Mouse (Mus musculus) large intestine, adult 2 months (tissue): Measurements from ENCODE around the gene E130114P18Rik. TPM values are rescaled to one million over a fixed set of nuclear protein-coding genes. Genes with fewer than 3 reads are reported as not detected.

ENCODE experiments used
- DNase-seq: peaks from one replicate; pipeline ENCODE4 v3.0.0-alpha.2; 2012; ENCODE audit warnings: low read depth, low spot score
- WGBS: fragments of 180-500 bp; shearing (Covaris S2); methylation state at CpG from one replicate; pipeline ENCODE4 v1.1.7; 2018; 5-methylcytosine and 5-hydroxymethylcytosine counted together
- polyA plus RNA-seq: library from polyadenylated mRNA; depleted of rRNA; stranded (reverse); fragments of >200 nt; gene quantifications from 2 replicates; pipeline ENCODE4 v1.2.3, GENCODE M21; 2012

The E130114P18Rik gene
- polyA plus RNA-seq, 1 experiment = not detected

DNA sequence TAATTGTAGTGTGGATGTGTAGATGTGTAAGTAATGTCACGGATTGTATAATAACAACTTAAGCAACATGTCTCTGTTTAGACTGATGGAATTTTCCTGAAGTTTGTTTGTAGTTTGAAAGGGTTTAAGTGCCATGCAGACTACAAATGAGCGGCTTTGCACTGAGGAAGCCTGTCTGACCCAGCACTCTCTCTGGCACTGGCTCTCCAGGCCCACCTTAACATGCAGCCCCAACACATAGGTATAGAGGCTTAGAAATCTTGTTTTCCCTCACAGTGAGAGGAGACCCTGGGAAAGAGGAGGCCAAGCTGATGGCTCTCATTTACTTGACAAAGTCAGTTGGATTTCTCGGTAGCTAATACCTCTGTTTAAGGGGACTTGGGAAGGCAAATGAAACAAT, 19.2 kb downstream of the E130114P18Rik start:
- no peak for DNase-seq
- 73% methylated on average over 3 of the region's 3 CpGs for WGBS

DNA sequence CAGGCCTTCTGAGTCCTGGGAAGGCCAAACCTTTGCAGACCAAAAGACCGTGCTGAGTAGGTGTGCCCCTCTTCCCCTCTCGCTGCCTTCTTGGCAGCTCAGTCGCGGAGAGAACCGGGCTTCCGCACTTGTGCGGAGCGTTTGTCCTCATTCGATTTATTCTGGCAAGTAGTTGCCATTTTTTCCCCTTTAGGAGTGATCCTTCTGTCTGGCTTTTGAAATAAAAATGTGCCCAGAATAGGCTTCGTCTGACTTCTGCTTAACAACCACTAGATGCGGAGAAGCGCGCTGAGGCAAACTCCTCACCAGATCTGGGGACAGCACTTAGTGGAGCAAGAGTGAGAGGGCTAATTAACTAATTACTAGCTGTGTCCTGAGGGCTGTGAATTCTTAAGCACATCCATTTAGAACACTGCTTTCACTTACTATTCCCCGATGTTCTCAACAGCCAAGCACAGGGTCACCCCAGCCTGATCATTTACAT, 19.9 kb downstream of the E130114P18Rik start:
- under 1% methylated on average over 14 of the region's 14 CpGs for WGBS
- no peak for DNase-seq

DNA sequence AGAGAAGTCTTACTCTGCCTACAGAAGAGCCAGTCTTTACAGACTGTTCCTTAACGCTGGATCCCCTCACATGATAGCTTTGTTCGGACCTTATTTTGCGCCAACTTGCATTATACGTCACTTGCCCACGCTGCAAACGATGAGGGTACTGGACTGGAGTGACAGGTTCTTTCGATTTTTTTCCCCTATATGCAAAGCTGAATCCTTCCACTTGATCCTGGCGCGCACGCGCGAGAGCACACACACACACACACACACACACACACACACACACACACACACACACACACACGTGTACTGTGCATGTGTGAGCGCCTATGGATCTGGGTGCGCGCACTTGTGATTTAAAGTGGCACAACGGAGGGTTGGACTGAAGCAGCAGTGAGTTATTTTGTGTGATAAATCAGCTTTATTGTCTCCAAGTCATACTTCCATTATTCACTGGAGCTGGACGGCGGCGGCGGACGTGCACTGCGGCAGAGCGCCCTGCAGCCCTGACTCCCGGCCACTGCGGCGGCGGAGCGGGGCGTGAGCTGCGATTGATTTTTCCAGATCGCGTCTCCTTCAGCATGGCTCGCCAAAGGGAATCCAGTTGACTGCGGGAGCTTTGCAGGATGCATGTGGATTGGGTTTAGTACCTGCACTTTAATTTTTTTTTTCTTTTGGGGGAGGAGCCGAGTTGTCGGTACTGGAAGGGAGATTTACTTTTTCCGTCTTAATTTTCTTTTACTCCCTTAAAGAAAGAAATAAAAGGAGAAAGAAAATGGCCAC, 20.5 kb downstream of the E130114P18Rik start:
- DNase-seq = no peak
- WGBS = under 1% methylated on average over 38 of the region's 38 CpGs

DNA sequence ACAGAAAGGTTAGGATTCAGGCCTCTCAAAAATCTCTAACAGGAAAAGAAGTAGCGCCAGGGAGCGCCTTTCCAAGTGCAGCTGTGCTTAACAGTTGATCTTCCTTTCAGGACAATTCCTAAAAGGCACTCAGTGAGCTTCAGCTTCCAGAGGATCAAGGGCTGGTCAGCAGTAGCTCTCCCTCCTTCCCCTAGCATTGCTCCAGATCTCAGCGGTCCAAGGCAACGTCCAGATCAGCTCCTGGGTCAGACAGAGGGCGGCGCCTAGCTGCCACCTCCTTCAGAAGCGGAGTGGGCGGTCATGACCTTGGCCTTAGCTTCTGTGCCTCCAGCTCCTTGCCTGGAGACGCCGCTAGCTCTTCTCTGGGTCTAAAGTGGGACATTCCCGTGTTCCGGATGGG, 23.6 kb downstream of the E130114P18Rik start:
- WGBS = 67% methylated on average over 12 of the region's 12 CpGs
- DNase-seq = no peak

DNA sequence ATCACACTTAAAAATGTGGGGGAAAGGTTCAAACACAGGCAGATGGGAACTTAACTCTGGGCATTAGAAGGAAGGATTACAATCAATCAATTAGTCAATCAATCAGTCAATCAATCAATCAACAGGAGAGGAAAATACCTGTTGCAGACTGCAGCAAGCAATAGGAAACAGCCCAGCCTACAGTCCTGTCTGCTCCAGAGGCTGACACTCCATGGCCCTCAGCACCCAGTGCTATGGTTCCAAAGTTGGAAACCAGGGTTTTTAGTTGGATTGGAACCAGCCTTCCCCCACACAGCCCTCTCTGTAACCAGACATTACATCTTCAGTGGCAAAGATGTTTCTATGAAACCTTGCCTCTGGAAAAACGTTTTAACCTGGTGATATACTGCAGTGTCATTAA, 24.4 kb downstream of the E130114P18Rik start:
- DNase-seq = no peak
- 20% methylated on average over 1 of the region's 1 CpGs for WGBS

DNA sequence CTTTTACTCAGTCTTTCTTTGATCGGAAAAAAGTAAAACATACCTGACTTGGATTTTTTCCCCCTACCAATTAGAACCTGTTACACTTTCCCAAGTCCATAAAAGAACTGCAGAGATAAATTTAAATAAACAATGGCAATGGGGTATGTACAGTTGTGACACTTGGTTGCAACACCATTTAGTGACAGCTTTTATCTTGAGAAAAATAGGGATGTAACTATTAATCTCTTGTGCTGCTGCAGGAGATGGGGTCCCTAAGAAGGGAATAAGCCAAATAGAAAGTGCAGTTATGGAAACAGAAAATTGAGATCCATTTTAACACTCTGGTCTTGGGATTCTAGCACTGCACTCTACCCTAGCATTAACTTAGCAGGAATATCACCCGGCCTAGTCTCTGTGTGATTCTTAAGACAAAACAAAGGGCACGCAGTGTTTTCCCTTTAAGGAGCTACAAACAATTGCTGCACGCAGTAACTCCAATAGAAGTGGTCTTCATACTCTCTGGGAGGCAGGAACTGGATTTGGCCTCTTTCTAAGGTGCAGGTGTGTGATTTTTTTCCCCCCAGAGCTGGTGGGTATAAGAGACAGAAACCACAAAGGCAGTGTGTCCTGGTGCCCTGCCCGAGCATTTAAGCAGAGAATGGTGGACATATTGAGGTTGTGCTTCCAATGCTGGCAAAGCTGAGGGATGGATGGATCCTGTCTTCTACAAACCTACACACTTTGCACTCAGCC, 25.4 kb downstream of the E130114P18Rik start:
- WGBS = 42% methylated on average over 5 of the region's 5 CpGs

DNA sequence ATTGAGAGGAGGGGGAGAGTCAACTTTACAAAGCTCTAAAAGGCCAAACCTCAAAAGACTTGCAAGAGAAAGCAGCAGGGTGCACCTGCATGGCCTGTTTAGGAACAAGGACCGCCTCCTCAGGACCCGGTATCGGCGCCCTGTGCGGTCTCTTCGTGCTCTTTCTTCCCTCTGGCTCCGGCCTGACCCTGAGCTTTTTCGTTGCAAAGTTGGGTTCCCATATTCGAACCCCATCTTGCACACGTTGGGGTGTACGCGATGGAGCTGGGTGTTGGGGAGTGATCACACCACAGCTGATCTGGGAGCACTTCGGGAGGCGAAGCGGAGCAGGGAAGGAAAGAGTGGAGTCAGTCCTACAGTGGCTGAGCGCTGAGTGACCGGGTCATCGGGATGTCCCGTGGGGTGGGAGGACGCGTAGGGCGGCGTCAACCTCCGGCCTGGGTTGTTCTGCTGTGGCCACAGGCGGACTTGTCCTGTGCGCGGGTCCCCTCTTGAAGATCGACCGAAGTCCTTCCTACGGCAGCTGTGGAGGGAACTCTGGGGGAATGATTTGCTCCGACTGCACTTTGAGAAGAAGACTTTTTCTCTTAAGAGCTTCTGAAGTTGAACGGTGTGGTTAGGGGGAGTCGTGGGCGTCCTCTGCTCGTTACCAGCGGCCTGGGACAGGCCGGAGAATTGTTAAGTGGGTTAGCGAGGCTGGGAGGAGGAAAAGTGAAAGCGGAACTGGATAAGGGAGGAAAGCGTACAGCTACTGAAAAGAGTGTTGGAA, 26.2 kb downstream of the E130114P18Rik start:
- no peak for DNase-seq
- under 1% methylated on average over 40 of the region's 40 CpGs for WGBS

More for the DNA sequence above, 25.4 kb downstream of the E130114P18Rik start:
- DNase-seq = no peak

DNA sequence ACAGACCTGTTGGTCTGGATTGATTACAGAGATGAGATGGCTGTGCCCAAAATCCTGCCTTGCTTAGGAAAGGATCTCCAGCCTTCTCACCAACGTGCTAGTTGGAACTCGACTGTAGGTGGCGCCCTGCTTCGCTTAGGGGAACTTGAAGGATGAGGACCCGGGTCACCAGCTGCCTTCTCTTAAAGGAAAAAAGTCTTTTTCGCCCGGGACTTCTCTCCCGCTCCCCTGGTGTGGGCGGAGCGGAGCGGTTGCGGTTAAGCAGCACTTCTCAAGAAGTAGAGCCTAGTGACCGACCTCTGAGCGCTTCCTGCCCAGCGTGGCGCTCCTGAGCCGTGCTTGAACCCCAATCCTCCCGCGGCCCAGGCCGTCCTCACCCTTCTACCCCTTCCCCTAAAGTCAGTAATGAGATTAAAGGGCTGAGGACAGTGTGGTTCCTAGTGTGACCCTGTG, 26.8 kb downstream of the E130114P18Rik start:
- WGBS = under 1% methylated on average over 20 of the region's 20 CpGs
- DNase-seq = no peak

DNA sequence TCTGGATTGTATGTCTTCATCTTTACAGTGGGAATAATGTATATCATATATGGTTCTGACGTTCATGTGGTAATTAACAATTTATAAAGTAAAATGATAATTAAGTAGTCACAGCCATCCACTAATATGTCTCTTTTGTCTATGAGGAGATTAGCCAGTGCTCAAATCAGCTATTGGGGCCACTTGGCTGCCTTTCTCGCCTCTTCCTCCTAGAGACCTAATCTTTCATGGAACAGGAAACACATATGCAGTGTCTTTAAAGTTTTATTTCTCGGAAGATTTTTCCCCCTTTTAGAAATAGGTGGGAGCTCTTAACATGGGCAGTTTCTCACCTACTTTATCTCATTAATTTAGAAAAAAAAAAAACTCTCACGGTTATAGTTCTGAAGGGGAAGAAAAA, 27.5 kb downstream of the E130114P18Rik start:
- DNase-seq = no peak
- WGBS = 66% methylated on average over 4 of the region's 4 CpGs

DNA sequence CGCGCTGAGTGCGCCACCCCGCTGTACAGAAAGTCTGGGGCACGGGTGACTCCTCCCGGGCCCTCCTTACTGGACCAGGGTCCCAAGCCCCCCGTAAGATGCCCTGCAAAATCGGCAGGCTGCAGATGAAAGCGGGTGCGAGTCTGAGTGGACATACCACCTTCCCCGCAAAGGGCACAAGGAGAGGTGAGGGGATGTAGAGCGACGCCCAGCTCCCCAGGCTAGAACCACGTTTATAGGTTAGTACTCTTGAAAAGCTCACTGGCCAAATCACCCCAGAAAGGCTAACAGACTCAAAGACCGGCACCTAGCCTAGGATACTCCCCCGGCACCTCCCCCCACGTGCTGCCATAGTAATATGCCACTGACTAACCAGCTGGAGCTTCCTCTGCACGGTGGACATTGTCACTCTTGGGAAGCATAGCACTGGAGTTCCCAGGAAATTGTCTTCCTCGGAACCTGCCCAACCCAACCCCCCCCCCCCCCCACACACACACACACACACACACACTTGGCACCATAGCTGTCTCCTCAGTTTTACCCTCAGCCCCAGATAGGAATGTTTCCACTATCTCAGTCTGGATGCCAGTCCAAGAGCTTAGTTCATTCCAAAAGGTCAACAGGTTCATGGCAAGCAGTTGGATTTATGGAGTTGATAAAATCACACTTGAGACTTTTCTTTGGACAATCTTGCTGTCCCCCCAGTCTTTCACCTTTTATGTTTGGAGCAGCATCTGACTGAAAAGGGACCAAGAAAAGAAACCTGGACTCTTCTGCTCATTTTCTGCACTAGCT, 31.6 kb downstream of the E130114P18Rik start:
- no peak for DNase-seq
- WGBS = 9% methylated on average over 19 of the region's 19 CpGs

DNA sequence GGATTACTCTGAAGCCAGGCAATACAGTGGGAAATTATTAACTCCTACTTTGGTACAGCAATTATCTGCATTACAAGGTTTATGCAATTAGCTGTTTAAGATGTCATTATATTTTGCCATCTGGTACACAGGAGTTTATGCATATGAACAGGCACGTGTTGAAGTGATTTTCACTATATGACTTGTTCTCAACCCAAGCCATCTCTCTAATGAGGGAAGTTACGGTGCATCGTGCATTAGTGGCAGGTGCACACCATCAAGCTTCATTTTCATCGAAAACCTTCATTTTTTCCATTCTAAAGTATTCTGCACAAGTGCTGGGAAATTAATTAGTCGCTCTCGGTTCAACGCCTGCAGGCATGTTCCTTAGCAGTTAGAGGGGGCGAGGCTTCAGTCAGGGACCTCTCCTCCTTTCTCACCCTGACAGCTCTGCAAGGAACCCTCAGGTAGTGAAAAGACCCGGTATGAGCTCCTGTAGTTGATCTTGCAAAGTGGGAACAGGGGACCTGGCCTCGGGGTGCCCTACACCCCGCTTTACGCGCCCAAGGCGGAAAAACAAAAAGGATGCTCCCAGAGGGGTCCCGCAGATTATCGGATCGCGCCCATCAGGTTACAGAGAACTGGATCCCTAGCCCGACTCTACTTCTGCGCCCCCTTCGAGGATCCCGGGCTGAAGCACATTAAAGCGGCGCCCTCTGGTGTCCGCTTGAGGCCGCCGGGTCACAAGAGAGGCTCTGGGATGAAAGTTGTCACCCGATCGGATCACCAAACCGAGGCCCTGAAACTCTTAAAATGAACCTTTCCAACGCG, 32.4 kb downstream of the E130114P18Rik start:
- DNase-seq = no peak
- WGBS = 11% methylated on average over 32 of the region's 32 CpGs

DNA sequence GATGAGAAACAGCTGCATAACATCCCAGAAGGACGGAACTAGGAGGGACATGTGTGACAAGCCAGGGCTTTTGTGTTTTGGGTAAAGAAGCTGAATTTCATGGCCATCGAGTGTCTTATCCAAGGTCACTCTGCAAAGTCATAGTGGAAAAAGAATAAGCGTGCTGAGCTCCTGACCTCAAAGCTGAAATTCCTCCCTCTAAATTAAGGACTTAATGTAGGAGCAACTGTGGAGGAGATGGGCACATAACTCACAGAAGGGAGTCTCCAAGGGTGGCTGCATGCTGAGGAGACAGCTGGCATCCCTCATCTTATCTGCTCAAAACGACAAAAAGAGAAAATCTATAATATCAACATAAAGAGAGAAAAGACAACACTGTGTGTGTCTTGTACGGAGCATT, 33.9 kb downstream of the E130114P18Rik start:
- no peak for DNase-seq
- 78% methylated on average over 5 of the region's 5 CpGs for WGBS

DNA sequence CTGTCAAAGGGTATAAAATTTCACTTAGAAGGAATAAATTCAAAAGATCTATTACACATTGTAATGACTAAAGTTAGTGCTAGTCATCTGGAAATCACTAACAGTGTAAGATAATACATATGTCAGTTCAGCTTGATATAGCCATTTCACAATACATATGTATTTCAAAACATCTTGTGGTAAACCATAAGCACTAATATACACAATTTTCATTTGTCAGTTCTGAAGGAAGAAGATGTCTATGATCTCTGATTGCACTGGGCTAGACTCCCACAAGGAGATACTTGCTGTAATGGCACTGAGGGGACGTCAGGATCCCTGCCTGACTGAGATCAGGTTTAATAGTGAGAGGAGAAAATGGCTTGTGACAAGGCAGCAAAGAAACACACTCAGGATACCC, 44.5 kb downstream of the E130114P18Rik start:
- DNase-seq = no peak
- 69% methylated on average over 1 of the region's 1 CpGs for WGBS

DNA sequence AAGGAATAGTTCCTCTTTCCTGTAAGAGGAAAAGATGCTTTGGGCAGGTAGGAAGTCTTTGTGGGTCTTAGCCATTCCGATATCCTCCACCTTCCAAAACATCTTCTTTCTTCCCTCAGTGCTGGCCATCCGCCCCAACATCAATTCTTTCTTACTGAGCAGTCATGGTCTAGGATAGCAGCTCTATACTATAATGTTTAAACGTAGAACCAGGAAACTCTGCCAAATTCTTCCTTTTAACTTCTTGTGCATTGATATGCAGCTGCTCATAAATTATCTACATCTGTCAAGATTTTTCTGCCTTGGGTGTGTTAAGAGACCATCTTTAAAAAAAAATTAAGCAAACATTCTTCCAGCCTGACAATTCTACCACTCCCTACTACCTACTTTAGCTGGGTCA, 47.5 kb downstream of the E130114P18Rik start:
- no peak for DNase-seq
- 56% methylated on average over 3 of the region's 3 CpGs for WGBS

DNA sequence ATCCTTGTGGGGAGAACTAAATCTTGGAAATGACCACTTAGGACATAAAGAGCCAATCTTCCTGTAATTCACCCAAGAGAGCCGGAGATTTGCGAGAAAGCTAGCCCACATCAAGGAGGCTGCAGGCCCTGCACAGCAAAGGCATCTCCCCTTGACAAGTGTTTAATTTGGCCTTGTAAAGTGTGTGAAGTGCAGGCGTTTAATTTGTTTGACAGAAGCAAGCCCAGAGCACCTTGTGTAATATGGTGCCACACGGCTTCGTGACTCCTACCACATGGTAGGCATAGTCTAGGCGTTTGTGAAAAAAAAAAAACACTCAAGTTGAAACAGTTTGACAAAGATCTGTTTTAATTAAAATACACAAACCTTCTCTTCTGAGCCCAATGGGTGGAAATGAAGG, 47.9 kb downstream of the E130114P18Rik start:
- 66% methylated on average over 6 of the region's 6 CpGs for WGBS
- DNase-seq = no peak

DNA sequence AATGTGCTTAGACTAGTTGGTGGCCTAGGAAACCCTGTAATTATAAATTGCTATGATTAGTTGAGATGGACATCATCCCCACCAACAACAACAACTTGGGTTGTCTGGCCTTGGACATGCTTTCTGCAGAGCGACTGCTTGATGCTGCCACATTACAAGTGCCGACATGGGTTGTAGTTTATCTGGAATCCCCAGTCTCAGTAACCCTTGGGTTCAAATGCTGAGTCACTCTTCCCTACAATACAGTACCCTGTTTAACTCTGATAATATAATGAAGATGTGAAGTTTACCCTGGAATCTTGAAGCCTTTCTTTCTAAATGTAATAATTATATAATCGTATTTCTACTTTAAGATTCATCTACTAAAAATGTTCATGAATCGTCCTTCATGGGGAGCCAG, 49.4 kb downstream of the E130114P18Rik start:
- WGBS = 92% methylated on average over 4 of the region's 4 CpGs
- DNase-seq = no peak

DNA sequence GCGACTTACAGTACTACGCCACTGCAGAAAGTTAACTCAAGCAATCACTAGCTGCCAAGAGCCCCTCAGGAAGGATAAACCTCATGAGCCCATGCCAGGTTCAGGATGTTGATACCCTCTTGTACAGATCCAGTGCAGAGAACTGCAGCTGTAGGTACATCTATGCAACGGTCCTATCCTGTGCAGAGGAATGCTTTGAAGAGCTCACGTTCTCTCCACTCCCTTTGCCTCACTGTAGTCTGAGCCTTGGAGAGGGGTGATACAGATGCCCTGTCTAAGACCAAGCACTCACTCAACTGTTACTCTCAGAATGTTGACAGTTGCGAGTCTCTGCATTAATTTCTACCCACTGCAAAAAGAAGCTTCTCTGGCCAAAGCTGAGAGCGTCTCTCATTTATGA, 54.5 kb downstream of the E130114P18Rik start:
- DNase-seq = no peak
- 90% methylated on average over 6 of the region's 6 CpGs for WGBS

DNA sequence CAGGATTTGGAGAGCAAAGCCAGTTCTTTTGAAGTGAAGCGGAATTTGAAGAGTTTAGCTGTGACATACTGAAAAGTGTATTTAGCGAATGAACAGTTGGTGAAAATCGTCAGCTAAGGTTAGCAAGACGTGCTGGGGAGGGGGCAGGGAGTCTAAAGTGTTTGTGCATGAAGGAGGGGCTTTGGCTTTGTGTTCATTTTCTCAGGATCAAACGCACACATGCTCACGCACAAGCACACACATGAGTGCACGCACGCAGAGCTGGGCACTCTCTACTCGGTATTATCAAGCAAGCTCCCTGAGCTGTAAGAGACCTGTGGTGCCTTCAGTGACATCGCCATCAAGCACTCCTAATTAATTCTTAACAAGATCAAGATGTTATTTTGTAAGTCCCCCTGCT, 55.2 kb downstream of the E130114P18Rik start:
- 83% methylated on average over 10 of the region's 10 CpGs for WGBS
- no peak for DNase-seq

DNA sequence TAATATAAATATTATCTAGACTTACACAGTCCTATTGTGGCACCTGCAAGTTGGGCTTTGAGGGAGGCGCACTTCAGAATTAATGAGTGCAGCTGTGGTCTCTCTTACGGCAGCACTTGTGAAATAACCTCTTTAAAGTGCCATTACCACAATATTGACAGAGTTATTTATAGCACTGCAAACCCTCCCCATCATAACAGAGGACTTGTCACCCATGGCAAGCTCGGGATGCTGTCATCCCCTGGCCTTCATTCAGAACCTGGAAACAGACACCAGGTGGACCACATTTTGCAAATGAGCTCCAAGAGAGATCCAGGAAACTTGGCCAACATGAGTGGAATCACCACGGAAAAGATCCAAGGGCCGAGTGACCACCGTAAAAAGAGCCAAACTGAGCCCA, 63.3 kb downstream of the E130114P18Rik start:
- DNase-seq = no peak

More for the DNA sequence above, 63.3 kb downstream of the E130114P18Rik start:
- 55% methylated on average over 6 of the region's 6 CpGs for WGBS
